32 mouse cellular contexts compared by ENCODE assay signal in the genomic region with DNA sequence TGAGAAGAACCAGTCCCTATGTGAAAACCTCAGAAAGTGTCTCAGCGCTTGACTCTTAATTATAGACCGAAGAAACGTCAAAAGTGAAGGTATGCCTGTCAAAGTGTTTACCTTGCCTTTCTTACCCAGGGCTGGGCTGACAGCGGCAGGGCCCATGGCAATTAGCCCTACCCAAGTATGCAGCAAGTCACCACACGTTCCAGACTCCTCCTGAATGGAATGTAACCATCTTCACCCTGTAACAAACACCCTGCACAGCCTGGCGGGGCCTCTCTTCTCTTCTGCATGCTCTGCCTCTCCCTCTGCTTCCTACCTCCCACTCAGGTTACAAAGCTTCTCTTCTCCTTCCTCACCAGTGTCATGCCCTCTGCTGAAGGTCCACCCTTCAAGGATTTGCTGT. TPM values are rescaled to one million over a fixed set of nuclear protein-coding genes. Genes with fewer than 3 reads are reported as not detected.
DNase-seq lines count a peak whose midpoint lies in the region; ATAC-seq lines count a peak whose summit lies in the region.
"Had no signal": no experiment of that assay in that cellular context is flagged by ENCODE, and none has a peak within 500 bp of the region (broad histone marks: within the 10 kb centered on the region; RNA-seq: fewer than 3 reads in every experiment).

No protein-coding gene starts in this region.

- H3K27me3 ChIP-seq in embryonic facial prominence, embryonic 12.5 days: no peaks in the 10 kb centered on the region
- H3K27me3 ChIP-seq in embryonic facial prominence, embryonic 15.5 days: no peaks in the 10 kb centered on the region
- no peaks in the 10 kb centered on the region for H3K27me3 ChIP-seq in stomach, embryonic 16.5 days (ENCODE audit: control insufficient read depth, insufficient read depth, low read length)
- H3K27me3 ChIP-seq: forebrain, embryonic 15.5 days; intestine, embryonic 15.5 days; midbrain, embryonic 15.5 days; neural tube, embryonic 15.5 days; stomach, embryonic 15.5 days had no signal

- peak; percentile 6 to 15 for DNase-seq in urinary bladder, adult 18-20 months (ENCODE audit: low spot score in 2 of 2)
- DNase-seq in urinary bladder, adult 2 months (ENCODE audit: low spot score): no peak
- no peak for DNase-seq in gastrocnemius, adult 18-20 months (ENCODE audit: low spot score)
- DNase-seq: adrenal gland, adult 2 months; B cell, adult 2 months; cerebellum, adult 8-10 months; embryo, embryonic 11 days; gastrocnemius, postnatal 10 days; heart, postnatal 14 days; kidney, adult 9 months; kidney, postnatal 10 days; layer of hippocampus, adult 9-11 months; liver, postnatal 0 days; retina, postnatal 1 day; right cerebral cortex, postnatal 14 days; thymus, adult 18-20 months; thymus, postnatal 25 days had no signal

- no peak overlapping the region for H3K4me3 ChIP-seq in embryonic facial prominence, embryonic 12.5 days
- H3K4me3 ChIP-seq in embryonic facial prominence, embryonic 15.5 days (replicated peaks): no peak overlapping the region
- no peak overlapping the region for H3K4me3 ChIP-seq in stomach, embryonic 16.5 days (replicated peaks; ENCODE audit: low read length)
- H3K4me3 ChIP-seq: forebrain, embryonic 10.5 days; forebrain, embryonic 15.5 days; intestine, embryonic 15.5 days; limb, embryonic 12.5 days; liver, embryonic 12.5 days; midbrain, embryonic 15.5 days; neural tube, embryonic 15.5 days; stomach, embryonic 15.5 days had no signal

- H3K4me1 ChIP-seq in embryonic facial prominence, embryonic 12.5 days: 0 out of 2 replicates have a peak, but pooled peaks cover 4% of the 10 kb centered on the region
- no peaks in the 10 kb centered on the region for H3K4me1 ChIP-seq in embryonic facial prominence, embryonic 15.5 days
- no peaks in the 10 kb centered on the region for H3K4me1 ChIP-seq in stomach, embryonic 16.5 days (ENCODE audit: control insufficient read depth, insufficient read depth, low read length)
- H3K4me1 ChIP-seq: forebrain, embryonic 15.5 days; intestine, embryonic 15.5 days; liver, embryonic 12.5 days; midbrain, embryonic 15.5 days; neural tube, embryonic 15.5 days; stomach, embryonic 15.5 days had no signal

- no peaks in the 10 kb centered on the region for H3K9me3 ChIP-seq in embryonic facial prominence, embryonic 12.5 days
- H3K9me3 ChIP-seq in embryonic facial prominence, embryonic 15.5 days (replicated peaks): no peaks in the 10 kb centered on the region
- no peaks in the 10 kb centered on the region for H3K9me3 ChIP-seq in stomach, embryonic 16.5 days (replicated peaks; ENCODE audit: control insufficient read depth, low read length)
- H3K9me3 ChIP-seq: forebrain, embryonic 10.5 days; forebrain, embryonic 15.5 days; intestine, embryonic 15.5 days; limb, embryonic 12.5 days; liver, embryonic 12.5 days; midbrain, embryonic 15.5 days; neural tube, embryonic 15.5 days; stomach, embryonic 15.5 days had no signal

- H3K27ac ChIP-seq in embryonic facial prominence, embryonic 12.5 days: no peak overlapping the region
- no peak overlapping the region; the same call in 1 of the 2 replicates for H3K27ac ChIP-seq in embryonic facial prominence, embryonic 15.5 days (replicated peaks)
- peak overlapping the region; percentile 40; the same call in 1 of the 2 replicates for H3K27ac ChIP-seq in stomach, embryonic 16.5 days (ENCODE audit: low read length)
- H3K27ac ChIP-seq: forebrain, embryonic 10.5 days; forebrain, embryonic 15.5 days; hindbrain, postnatal 0 days; intestine, embryonic 15.5 days; limb, embryonic 12.5 days; liver, embryonic 12.5 days; macrophage; midbrain, embryonic 15.5 days; neural tube, embryonic 15.5 days; stomach, embryonic 15.5 days had no signal

- H3K9ac ChIP-seq in embryonic facial prominence, embryonic 12.5 days: no peak overlapping the region
- H3K9ac ChIP-seq in embryonic facial prominence, embryonic 15.5 days: no peak overlapping the region
- H3K9ac ChIP-seq in stomach, embryonic 16.5 days (ENCODE audit: low read length): no peak overlapping the region
- H3K9ac ChIP-seq: forebrain, embryonic 15.5 days; intestine, embryonic 15.5 days; limb, embryonic 12.5 days; liver, embryonic 12.5 days; liver, postnatal 0 days; midbrain, embryonic 15.5 days; neural tube, embryonic 15.5 days; stomach, embryonic 15.5 days had no signal

- ATAC-seq in embryonic facial prominence, embryonic 12.5 days (ENCODE audit: insufficient number of reproducible peaks, insufficient read depth, low FRiP score, low TSS enrichment): peak; percentile 47; the same call in 1 of the 2 replicates
- peak; percentile 73; the same call in 1 of the 2 replicates for ATAC-seq in embryonic facial prominence, embryonic 15.5 days (ENCODE audit: insufficient number of reproducible peaks, low FRiP score, low TSS enrichment, low read depth)
- ATAC-seq in stomach, embryonic 16.5 days (ENCODE audit: insufficient read depth, low FRiP score): no peak
- ATAC-seq in frontal cortex, adult (ENCODE audit: low TSS enrichment): no peak
- ATAC-seq: forebrain, embryonic 15.5 days; hindbrain, postnatal 0 days; intestine, embryonic 15.5 days; liver, embryonic 12.5 days; liver, postnatal 0 days; midbrain, embryonic 15.5 days had no signal

- H3K36me3 ChIP-seq in embryonic facial prominence, embryonic 12.5 days: no peaks in the 10 kb centered on the region
- H3K36me3 ChIP-seq in embryonic facial prominence, embryonic 15.5 days: no peaks in the 10 kb centered on the region
- H3K36me3 ChIP-seq in stomach, embryonic 16.5 days (ENCODE audit: control insufficient read depth, insufficient read depth, low read length): no peaks in the 10 kb centered on the region
- H3K36me3 ChIP-seq: forebrain, embryonic 10.5 days; forebrain, embryonic 15.5 days; intestine, embryonic 15.5 days; limb, embryonic 12.5 days; liver, embryonic 12.5 days; midbrain, embryonic 15.5 days; neural tube, embryonic 15.5 days; stomach, embryonic 15.5 days had no signal

- H3K4me2 ChIP-seq in embryonic facial prominence, embryonic 12.5 days (replicated peaks): no peak overlapping the region
- H3K4me2 ChIP-seq in embryonic facial prominence, embryonic 15.5 days (replicated peaks): no peak overlapping the region
- H3K4me2 ChIP-seq in stomach, embryonic 16.5 days (ENCODE audit: low read depth, low read length): no peak overlapping the region
- H3K4me2 ChIP-seq: forebrain, embryonic 15.5 days; intestine, embryonic 15.5 days; limb, embryonic 12.5 days; liver, embryonic 12.5 days; midbrain, embryonic 15.5 days; neural tube, embryonic 15.5 days; stomach, embryonic 15.5 days had no signal

- 70% methylated on average over 6 of the region's 6 CpGs for WGBS in embryonic facial prominence, embryonic 12.5 days
- 60% methylated on average over 6 of the region's 6 CpGs for WGBS in embryonic facial prominence, embryonic 15.5 days
- 53% methylated on average over 6 of the region's 6 CpGs for WGBS in stomach, embryonic 16.5 days

RNA-seq across cellular contexts. Expression of gene Sh3d19, which starts 39.0 kb away (rescaled TPM):
- 103 and 113 TPM in 2 replicates for polyA plus RNA-seq in urinary bladder, adult 2 months (2012; rRNA removed)
- polyA plus RNA-seq in embryonic facial prominence, embryonic 12.5 days (2016; fragmentation: Nextera tagmentation; extraction: Ambion mirVana): 24.5 and 24.9 TPM in 2 replicates
- polyA plus RNA-seq in embryonic facial prominence, embryonic 15.5 days (2015; fragmentation: Nextera tagmentation; extraction: Ambion mirVana): 35.3 and 36.3 TPM in 2 replicates
- polyA plus RNA-seq in stomach, embryonic 16.5 days (2015; fragmentation: Nextera tagmentation; extraction: Ambion mirVana): 33.3 TPM in 2 replicates
- total RNA-seq in gastrocnemius, adult 18-20 months (2021): 1 to 10 TPM; 8.0 to 9.2 TPM

RNA-seq across cellular contexts. Expression of gene Gm37240, which starts 44.5 kb away (rescaled TPM):
- 1.5 and 2.0 TPM in 2 replicates for polyA plus RNA-seq in urinary bladder, adult 2 months (2012; rRNA removed)
- polyA plus RNA-seq in embryonic facial prominence, embryonic 12.5 days (2016; fragmentation: Nextera tagmentation; extraction: Ambion mirVana): 4.0 and 4.8 TPM in 2 replicates
- 12.8 and 18.1 TPM in 2 replicates for polyA plus RNA-seq in embryonic facial prominence, embryonic 15.5 days (2015; fragmentation: Nextera tagmentation; extraction: Ambion mirVana)
- polyA plus RNA-seq in stomach, embryonic 16.5 days (2015; fragmentation: Nextera tagmentation; extraction: Ambion mirVana): 11.4 and 13.0 TPM in 2 replicates
- total RNA-seq in gastrocnemius, adult 18-20 months (2021): 10 to 100 TPM; 30.2 to 34.0 TPM
- total RNA-seq: hindbrain, postnatal 0 days; megakaryocyte-erythroid progenitor cell, adult 5-6 weeks had no signal
- polyA plus RNA-seq: macrophage had no signal

RNA-seq across cellular contexts. Expression of gene Glt28d2, which starts 44.5 kb away (rescaled TPM):
- polyA plus RNA-seq in urinary bladder, adult 2 months (2012; rRNA removed): 1.7 and 1.9 TPM in 2 replicates
- 1.3 TPM in 2 replicates for polyA plus RNA-seq in embryonic facial prominence, embryonic 12.5 days (2016; fragmentation: Nextera tagmentation; extraction: Ambion mirVana)
- polyA plus RNA-seq in embryonic facial prominence, embryonic 15.5 days (2015; fragmentation: Nextera tagmentation; extraction: Ambion mirVana): 3.4 and 3.8 TPM in 2 replicates
- 3.8 and 4.8 TPM in 2 replicates for polyA plus RNA-seq in stomach, embryonic 16.5 days (2015; fragmentation: Nextera tagmentation; extraction: Ambion mirVana)
- 1 to 10 TPM; 6.0 to 9.3 TPM for total RNA-seq in gastrocnemius, adult 18-20 months (2021)
- polyA plus RNA-seq: macrophage had no signal

Comparison
In these comparisons a context has a peak if more than half of its experiments do, and no peak if none do; other contexts are left out.
1. DNase-seq: peak in urinary bladder, adult 18-20 months (2 of 2); none in urinary bladder, adult 2 months (single experiment) and gastrocnemius, adult 18-20 months (single experiment).
2. ATAC-seq: peak in embryonic facial prominence, embryonic 12.5 days (single experiment) and embryonic facial prominence, embryonic 15.5 days (single experiment); none in stomach, embryonic 16.5 days (single experiment) and frontal cortex, adult (single experiment).